Mouse (Mus musculus) hindbrain, embryonic 16.5 days (tissue): Measurements from ENCODE around the gene Atp6v1f. TPM values are rescaled to one million over a fixed set of nuclear protein-coding genes. Genes with fewer than 3 reads are reported as not detected.
A peak's percentile ranks its signal among the peaks of the same experiment; 100 is the strongest.

Experiments
- ATAC-seq: fragments of 200-750 bp; cut with Nextera tagmentation; 2 replicates; pipeline ENCODE4 v1.8.0; 2017; ENCODE audit warnings: moderate TSS enrichment, moderate library complexity
- H3K27ac ChIP-seq: fragments of 300-500 bp; sonication (generic); 2 replicates; pipeline ENCODE4 v1.5.1; 2014; ENCODE audit warnings: low read depth, mild to moderate bottlenecking, control low read depth, low read length, moderate library complexity
- H3K27me3 ChIP-seq: fragments of 300-500 bp; sonication (generic); replicated peaks from 2 replicates; pipeline ENCODE4 v1.6.1; 2014; ENCODE audit warnings: low read length; ENCODE audit not compliant: control insufficient read depth, insufficient read depth
- H3K36me3 ChIP-seq: fragments of 300-500 bp; sonication (generic); 2 replicates; pipeline ENCODE4 v1.6.1; 2014; ENCODE audit warnings: mild to moderate bottlenecking, low read length, moderate library complexity, mixed read lengths; ENCODE audit not compliant: control insufficient read depth, insufficient read depth
- H3K4me1 ChIP-seq: fragments of 300-500 bp; sonication (generic); 2 replicates; pipeline ENCODE4 v1.6.1; 2014; ENCODE audit warnings: low read depth, low read length; ENCODE audit not compliant: control insufficient read depth, insufficient read depth
- H3K4me2 ChIP-seq: fragments of 300-500 bp; sonication (generic); 2 replicates; pipeline ENCODE4 v1.6.1; 2014; ENCODE audit warnings: mild to moderate bottlenecking, low read length, control low read depth, moderate library complexity
- H3K4me3 ChIP-seq: fragments of 300-500 bp; sonication (generic); 2 replicates; pipeline ENCODE4 v1.5.1; 2014; ENCODE audit warnings: mild to moderate bottlenecking, low read length, control low read depth, moderate library complexity
- H3K9ac ChIP-seq: fragments of 300-500 bp; sonication (generic); 2 replicates; pipeline ENCODE4 v1.6.1; 2014; ENCODE audit warnings: low read depth, mild to moderate bottlenecking, control low read depth, low read length, moderate library complexity
- H3K9me3 ChIP-seq: fragments of 300-500 bp; sonication (generic); 2 replicates; pipeline ENCODE4 v1.6.1; 2014; ENCODE audit warnings: mild to moderate bottlenecking, low read length, moderate library complexity; ENCODE audit not compliant: control insufficient read depth
- WGBS: fragments of 180-500 bp; shearing (Covaris S2); extraction: QIAGEN DNeasy Blood & Tissue Kit; methylation state at CpG from one replicate; pipeline ENCODE4 v1.1.7; 2014; 5-methylcytosine and 5-hydroxymethylcytosine counted together
- polyA plus RNA-seq: library from polyadenylated mRNA; unstranded; fragments of >200 nt; fragmentation: Nextera tagmentation; extraction: Ambion mirVana; gene quantifications from 2 replicates; pipeline ENCODE4 v1.2.1, GENCODE M21; 2015

The Atp6v1f gene
- polyA plus RNA-seq, 1 experiment from 2014 or later: 394 TPM

GRCm38 (mm10) chr6:29445354-29445753 lies 22.2 kb upstream of the Atp6v1f start:
- H3K9me3 ChIP-seq: no peaks in the 10 kb centered on the region
- H3K4me2 ChIP-seq: no peak overlapping the region
- no peaks in the 10 kb centered on the region for H3K36me3 ChIP-seq
- H3K27ac ChIP-seq: no peak overlapping the region
- H3K4me3 ChIP-seq: no peak overlapping the region
- 94% methylated on average over 7 of the region's 7 CpGs for WGBS
- H3K27me3 ChIP-seq: no peaks in the 10 kb centered on the region
- ATAC-seq: no peak
- H3K9ac ChIP-seq: no peak overlapping the region
- H3K4me1 ChIP-seq: no peaks in the 10 kb centered on the region

- WGBS: 32% methylated on average over 4 of the region's 4 CpGs
- Histone ChIP-seq H3K36me3 (no peaks in the 10 kb centered on the region), H3K9ac (no peak overlapping the region), H3K9me3 (no peaks in the 10 kb centered on the region), H3K27ac (no peak overlapping the region), H3K4me3 (no peak overlapping the region), H3K4me1 (no peaks in the 10 kb centered on the region), H3K27me3 (no peaks in the 10 kb centered on the region), H3K4me2 (no peak overlapping the region)
- no peak for ATAC-seq
Observed at GRCm38 (mm10) chr6:29449858-29450257, 17.7 kb upstream of the Atp6v1f start.

GRCm38 (mm10) chr6:29450667-29451066 lies 16.9 kb upstream of the Atp6v1f start:
- Histone ChIP-seq H3K4me3 (no peak overlapping the region), H3K36me3 (no peaks in the 10 kb centered on the region)
- ATAC-seq: no peak

GRCm38 (mm10) chr6:29461502-29461901 lies 6.0 kb upstream of the Atp6v1f start:
- H3K9ac ChIP-seq: no peak overlapping the region
- no peaks in the 10 kb centered on the region for H3K4me1 ChIP-seq
- no peaks in the 10 kb centered on the region for H3K27me3 ChIP-seq
- H3K4me2 ChIP-seq: no peak overlapping the region
- no peak overlapping the region for H3K4me3 ChIP-seq
- no peak for ATAC-seq
- no peak overlapping the region for H3K27ac ChIP-seq
- 54% methylated on average over 7 of the region's 7 CpGs for WGBS
- no peaks in the 10 kb centered on the region for H3K36me3 ChIP-seq
- no peaks in the 10 kb centered on the region for H3K9me3 ChIP-seq

More at GRCm38 (mm10) chr6:29450667-29451066, 16.9 kb upstream of the Atp6v1f start:
- no peak overlapping the region for H3K9ac ChIP-seq
- H3K9me3 ChIP-seq: no peaks in the 10 kb centered on the region
- no peaks in the 10 kb centered on the region for H3K4me1 ChIP-seq
- H3K4me2 ChIP-seq: no peak overlapping the region
- WGBS: 98% methylated on average over 5 of the region's 6 CpGs
- no peak overlapping the region for H3K27ac ChIP-seq
- H3K27me3 ChIP-seq: no peaks in the 10 kb centered on the region

- Histone ChIP-seq H3K9me3 (no peaks in the 10 kb centered on the region), H3K27me3 (no peaks in the 10 kb centered on the region), H3K4me1 (peaks cover under 1% of the 10 kb centered on the region), H3K4me2 (no peak overlapping the region), H3K9ac (no peak overlapping the region), H3K36me3 (no peaks in the 10 kb centered on the region), H3K27ac (no peak overlapping the region), H3K4me3 (no peak overlapping the region)
- WGBS: 72% methylated on average over 3 of the region's 3 CpGs
- ATAC-seq: no peak
Observed at GRCm38 (mm10) chr6:29463388-29463787, 4.1 kb upstream of the Atp6v1f start.

GRCm38 (mm10) chr6:29468851-29469250 lies 1.3 kb downstream of the Atp6v1f start:
- Histone ChIP-seq H3K4me1 (peaks cover 10% of the 10 kb centered on the region), H3K9ac (no peak overlapping the region), H3K27me3 (no peaks in the 10 kb centered on the region), H3K27ac (no peak overlapping the region), H3K4me2 (peak overlapping the region; percentile 65), H3K36me3 (peaks cover 18% of the 10 kb centered on the region), H3K9me3 (no peaks in the 10 kb centered on the region; the same call in 1 of the 2 replicates), H3K4me3 (peak overlapping the region; percentile 76)
- 95% methylated on average over 3 of the region's 3 CpGs for WGBS
- ATAC-seq: no peak

- peaks cover 10% of the 10 kb centered on the region for H3K4me1 ChIP-seq
- no peak within 1 kb of the TSS for H3K9ac ChIP-seq
- peaks cover 18% of the 10 kb centered on the region for H3K36me3 ChIP-seq
- H3K27ac ChIP-seq: no peak within 1 kb of the TSS
- H3K27me3 ChIP-seq: no peaks in the 10 kb centered on the region
- H3K9me3 ChIP-seq: no peaks in the 10 kb centered on the region; the same call in 1 of the 2 replicates
- ATAC-seq: no peak
- no peak within 1 kb of the TSS for H3K4me3 ChIP-seq
- H3K4me2 ChIP-seq: no peak within 1 kb of the TSS
- WGBS: 87% methylated on average over 4 of the region's 4 CpGs
Observed at GRCm38 (mm10) chr6:29471137-29471536, 3.6 kb downstream of the Atp6v1f start, which contains the start of gene Atp6v1fnb. Atp6v1fnb (plus strand) TSS chr6:29471437.

GRCm38 (mm10) chr6:29473941-29474691 lies 6.6 kb downstream of the Atp6v1f start:
- H3K4me2 ChIP-seq: peak overlapping the region; percentile 66
- WGBS: 2% methylated on average over 26 of the region's 33 CpGs
- no peak overlapping the region for H3K27ac ChIP-seq

GRCm38 (mm10) chr6:29474736-29475135 lies 7.2 kb downstream of the Atp6v1f start:
- 55% methylated on average over 2 of the region's 2 CpGs for WGBS
- H3K4me2 ChIP-seq: no peak overlapping the region

More at GRCm38 (mm10) chr6:29473941-29474691, 6.6 kb downstream of the Atp6v1f start:
- H3K36me3 ChIP-seq: peaks cover 18% of the 10 kb centered on the region
- H3K4me1 ChIP-seq: peaks cover 2% of the 10 kb centered on the region
- H3K4me3 ChIP-seq: peak overlapping the region; percentile 41
- H3K9me3 ChIP-seq: no peaks in the 10 kb centered on the region; the same call in 1 of the 2 replicates
- H3K27me3 ChIP-seq: no peaks in the 10 kb centered on the region
- peak overlapping the region; percentile 50 for H3K9ac ChIP-seq
- peak; percentile 88 for ATAC-seq

More at GRCm38 (mm10) chr6:29474736-29475135, 7.2 kb downstream of the Atp6v1f start:
- Histone ChIP-seq H3K9ac (no peak overlapping the region), H3K9me3 (no peaks in the 10 kb centered on the region; the same call in 1 of the 2 replicates), H3K36me3 (peaks cover 17% of the 10 kb centered on the region), H3K4me1 (no peaks in the 10 kb centered on the region), H3K4me3 (no peak overlapping the region), H3K27ac (no peak overlapping the region), H3K27me3 (no peaks in the 10 kb centered on the region)
- ATAC-seq: no peak
